Mouse (Mus musculus) megakaryocyte progenitor cell, adult 5-6 weeks (primary cell): Measurements from ENCODE around the gene Clstn2. TPM values are rescaled to one million over a fixed set of nuclear protein-coding genes. Genes with fewer than 3 reads are reported as not detected.
A peak's percentile ranks its signal among the peaks of the same experiment; 100 is the strongest.

Experiments used
- ATAC-seq: replicated peaks from 2 replicates; pipeline ENCODE4 v1.8.0; 2016; ENCODE audit warnings: mild to moderate bottlenecking, moderate TSS enrichment, inconsistent platforms; ENCODE audit not compliant: poor library complexity
- total RNA-seq, 2 experiments: library from RNA; stranded (forward) in 1 of 2; stranded (reverse) in 1 of 2; fragments of 157-497, 149-512 nt in 1 of 2; fragments of 200-1000 nt in 1 of 2; gene quantifications; 2 replicates each; pipeline versions ENCODE4 v1.2.3 to v1.2.4; 2015 to 2017

The Clstn2 gene
- total RNA-seq, 2 experiments from 2014 or later: not detected

- no peak for ATAC-seq
Measured at GRCm38 (mm10) chr9:97953746-97954359, 79.1 kb downstream of the Clstn2 start.

DNA sequence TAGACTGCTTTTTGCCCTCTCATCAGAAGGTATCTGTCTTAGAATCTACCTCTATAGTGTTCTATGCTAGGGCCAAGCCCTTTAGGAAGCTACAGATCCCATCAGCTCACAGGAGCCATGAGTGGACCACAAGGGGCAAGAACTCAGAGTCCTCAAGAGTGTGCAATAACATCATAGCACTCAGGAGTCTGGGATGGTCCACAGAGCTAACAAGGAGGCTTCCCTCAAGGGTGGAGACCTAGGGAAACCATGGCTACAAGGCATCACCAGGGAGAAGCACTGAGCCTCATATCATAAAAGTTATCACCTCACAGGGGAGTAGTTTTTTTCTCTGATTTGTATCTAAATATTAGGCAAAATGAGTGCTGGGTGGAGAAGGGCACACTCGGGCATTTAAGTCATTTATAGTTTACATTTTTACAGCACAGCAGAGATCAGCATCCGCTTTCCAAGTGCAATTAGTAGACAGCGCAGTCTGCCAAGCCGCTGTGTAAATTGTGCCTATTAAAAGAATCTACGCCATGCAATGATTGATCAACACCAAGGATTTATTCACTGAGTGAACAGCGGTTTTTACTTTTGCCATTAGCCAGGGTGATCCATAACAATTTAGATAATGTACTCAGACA, 82.5 kb downstream of the Clstn2 start:
- ATAC-seq: no peak

DNA sequence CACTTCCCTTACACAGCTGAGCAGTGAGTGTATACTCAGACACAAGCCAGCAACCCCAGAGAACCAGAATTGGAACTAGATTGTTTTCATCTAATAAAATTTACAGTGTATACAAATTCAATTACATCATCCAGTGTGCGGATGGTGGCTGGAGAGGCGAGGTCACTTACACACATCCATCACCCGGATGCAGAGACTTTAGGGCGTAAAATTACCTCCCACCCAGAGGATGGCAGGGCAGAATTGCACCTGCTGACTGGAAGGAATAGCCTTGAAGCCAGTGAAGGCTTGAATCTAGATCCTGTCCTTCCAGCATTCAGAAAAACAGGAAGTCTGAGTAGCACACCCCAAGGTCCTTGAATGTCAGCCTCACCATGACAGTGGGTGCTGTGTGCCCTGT, 113.7 kb downstream of the Clstn2 start:
- no peak for ATAC-seq

DNA sequence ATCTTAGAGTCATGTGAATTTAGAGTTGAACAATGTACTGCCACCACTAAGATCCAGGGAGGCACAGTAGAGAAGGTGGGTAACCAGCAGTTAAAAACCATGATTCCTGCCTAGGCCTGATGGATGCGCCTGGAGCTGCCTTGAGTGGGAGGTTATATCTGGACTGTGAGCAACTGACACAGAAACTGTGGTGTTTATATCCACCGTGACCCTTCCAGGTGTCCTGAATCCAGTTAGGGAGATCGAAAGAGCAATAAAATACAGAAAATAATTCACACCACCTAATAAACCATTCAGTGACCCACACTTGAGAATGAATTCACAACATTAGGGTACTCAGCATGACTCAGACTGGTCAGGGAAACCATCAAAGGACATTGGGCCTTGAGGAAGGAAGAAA, 141.6 kb downstream of the Clstn2 start:
- no peak for ATAC-seq

- no peak for ATAC-seq
Measured at GRCm38 (mm10) chr9:97883336-97883735, 149.6 kb downstream of the Clstn2 start.

DNA sequence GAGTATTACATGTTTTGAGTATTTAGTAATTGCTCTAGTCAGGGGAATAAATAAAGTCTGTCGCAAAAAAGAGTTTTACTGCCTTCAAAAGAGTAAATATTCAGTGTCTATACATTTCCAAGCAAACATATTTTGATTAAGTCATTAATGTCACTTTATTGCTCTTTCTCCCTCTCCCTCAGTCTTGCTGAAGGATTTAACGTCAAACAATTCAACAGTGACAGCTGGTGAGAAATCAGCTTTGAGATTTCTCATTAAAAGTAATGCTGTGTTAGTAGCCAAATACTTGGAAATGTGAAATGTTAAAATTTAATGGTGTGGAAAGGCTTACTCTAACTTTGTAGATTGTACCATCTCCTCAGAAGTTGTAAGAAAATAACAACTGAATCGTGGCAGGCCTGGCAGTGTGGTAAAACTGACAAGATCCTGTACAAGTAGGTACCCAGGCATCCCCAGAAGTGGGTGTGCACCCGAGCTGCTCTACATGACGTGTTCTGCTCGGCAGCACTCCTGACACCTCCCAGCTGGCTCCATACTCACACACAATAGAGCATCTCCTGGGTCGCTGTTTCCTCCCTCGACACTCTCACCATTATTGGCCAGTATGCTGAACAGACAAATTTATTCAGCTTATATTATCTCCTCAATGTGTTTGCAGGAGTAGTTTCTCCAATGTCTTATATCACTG, 165.8 kb downstream of the Clstn2 start:
- ATAC-seq: no peak

DNA sequence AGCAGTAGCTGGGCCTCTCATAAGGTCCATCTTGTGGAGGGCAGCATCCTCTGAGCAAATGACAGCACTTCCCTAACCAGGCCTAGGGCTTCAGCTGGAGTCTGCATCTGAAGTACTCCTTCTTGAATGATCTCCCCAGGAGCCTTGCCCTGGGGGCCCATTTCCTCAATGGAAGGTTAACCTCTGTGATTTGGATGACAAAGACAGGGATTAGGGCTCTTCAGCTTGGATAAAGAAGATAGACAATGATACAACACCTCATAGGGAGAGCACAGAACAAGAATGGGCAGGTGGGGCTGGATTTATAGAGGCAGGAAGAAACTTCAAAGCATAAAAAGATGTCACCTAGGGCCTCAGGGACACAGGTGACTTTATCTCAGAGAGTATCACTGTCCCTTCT, 180.1 kb downstream of the Clstn2 start:
- no peak for ATAC-seq

GRCm38 (mm10) chr9:97847873-97848838, 184.8 kb downstream of the Clstn2 start:
- peak; percentile 93 for ATAC-seq

- no peak for ATAC-seq
Measured at GRCm38 (mm10) chr9:97842054-97842453, 190.9 kb downstream of the Clstn2 start.

GRCm38 (mm10) chr9:97831216-97831615, 201.8 kb downstream of the Clstn2 start:
- no peak for ATAC-seq

DNA sequence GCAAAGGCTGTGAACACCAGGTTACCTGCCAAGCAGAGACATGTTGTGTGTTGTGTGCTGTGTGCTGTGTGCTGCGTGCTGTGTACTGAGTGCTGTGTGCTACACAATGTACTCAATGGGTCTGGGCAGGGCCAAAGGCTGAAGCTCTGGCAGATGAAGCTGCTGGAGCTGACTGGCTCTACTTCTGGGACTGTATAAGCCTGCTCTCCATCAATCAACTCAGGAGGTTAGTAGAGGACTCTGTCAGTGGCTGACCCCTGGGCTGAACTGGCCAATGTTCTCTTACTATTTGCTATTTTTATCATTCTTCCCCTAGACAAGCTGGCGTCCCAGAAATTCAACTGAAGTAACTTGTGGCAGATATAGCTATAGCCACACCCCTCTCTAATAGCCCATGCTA, 203.1 kb downstream of the Clstn2 start:
- ATAC-seq: no peak

DNA sequence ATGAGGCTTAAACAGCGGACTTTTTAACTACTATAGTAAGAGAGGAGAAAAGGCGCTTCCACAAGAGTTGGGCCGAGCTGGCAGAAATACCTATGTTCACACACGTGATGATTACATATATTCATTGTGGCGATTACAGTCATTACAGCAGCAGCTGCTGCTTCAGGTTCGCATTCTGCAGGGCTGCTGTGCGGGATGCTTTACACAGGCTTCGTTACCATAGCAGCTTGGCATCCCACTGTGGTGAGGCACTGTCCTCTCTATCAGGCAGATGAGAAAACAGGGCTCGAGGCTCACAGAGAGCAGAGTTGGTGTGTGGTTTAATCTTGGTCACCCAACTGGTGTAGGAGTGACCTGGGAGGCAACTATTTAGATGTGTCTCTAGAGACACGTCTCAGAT, 205.3 kb downstream of the Clstn2 start:
- no peak for ATAC-seq

- ATAC-seq: no peak
Measured at GRCm38 (mm10) chr9:97826077-97826947, 206.7 kb downstream of the Clstn2 start.

DNA sequence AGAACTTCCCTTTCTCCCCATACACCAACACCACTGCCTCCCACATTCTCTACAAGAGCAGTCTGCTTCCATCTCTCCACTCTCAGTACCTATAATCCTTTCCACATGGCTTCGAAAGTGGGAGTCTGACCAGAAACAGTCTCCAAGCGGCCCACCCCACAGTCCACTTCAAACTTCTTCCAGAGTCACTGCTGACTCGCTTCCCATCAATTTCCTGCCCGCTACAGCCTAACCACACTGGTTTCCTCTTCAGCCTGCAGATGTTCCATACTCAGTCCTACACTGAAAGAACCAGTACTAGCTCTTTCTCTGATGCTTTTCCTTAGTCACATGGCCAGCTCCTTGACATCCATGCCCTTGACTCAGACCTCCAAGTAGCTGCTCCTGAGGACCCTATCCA, 215.9 kb downstream of the Clstn2 start:
- peak; percentile 70 for ATAC-seq

DNA sequence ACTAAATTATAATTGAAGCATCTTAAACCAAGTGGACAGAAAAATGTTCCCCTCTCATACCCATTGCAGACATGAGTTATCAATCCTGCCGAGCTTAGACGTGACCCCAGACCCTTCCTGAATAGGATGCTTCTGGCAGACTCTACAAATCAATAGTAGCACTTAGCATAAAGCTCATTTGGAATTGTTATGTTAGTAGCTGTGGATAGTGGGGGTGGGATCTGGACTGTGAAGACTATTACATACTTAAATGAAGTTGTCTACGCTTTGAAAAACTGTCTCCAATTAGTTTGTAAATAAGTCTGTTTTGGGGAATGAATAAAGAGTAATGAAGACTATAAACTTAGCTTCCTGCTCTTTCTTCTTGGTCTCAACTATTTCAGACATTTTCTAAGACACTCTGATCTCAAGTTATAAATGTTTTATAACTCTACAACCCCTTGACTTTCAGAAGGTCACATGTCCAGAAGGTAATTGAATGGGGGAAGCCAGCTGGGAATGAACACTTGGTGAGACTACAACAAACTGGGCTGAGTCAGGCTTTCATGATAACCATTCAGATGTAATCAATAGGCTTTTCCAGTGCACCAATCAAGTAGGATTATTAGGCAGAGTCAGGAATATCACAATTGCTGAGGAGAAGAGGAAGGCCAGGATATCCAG, 216.7 kb downstream of the Clstn2 start:
- ATAC-seq: no peak

- no peak for ATAC-seq
Measured at GRCm38 (mm10) chr9:97813157-97813556, 219.8 kb downstream of the Clstn2 start.

GRCm38 (mm10) chr9:97807031-97807430, 225.9 kb downstream of the Clstn2 start:
- ATAC-seq: no peak

- ATAC-seq: no peak
Measured at GRCm38 (mm10) chr9:97793661-97794060, 239.3 kb downstream of the Clstn2 start.

DNA sequence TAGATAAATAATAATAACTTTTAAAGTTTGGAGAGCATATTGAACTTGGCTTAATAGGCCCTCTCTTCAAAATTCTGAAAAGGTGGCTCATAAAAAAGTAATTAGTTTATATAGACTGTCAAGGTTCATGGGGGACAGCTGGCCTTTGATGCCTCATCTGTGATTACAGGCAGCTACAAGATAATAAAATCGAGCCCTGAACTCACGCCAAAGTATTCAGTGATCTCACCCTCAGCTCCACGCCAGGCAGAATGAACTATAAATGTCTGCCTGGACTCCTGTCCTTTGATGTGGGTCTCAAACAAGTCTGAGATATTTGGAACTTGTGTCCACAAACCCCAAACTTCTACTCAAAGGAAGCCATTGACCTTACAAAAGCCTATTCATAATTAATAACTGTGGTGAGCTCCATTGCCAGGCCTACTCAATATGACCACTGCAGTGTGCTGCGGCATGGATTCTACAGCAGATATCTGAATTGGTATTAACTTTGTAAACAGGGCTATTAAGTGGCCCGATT, 244.8 kb downstream of the Clstn2 start:
- no peak for ATAC-seq
